Mouse (Mus musculus) midbrain, postnatal 0 days (tissue): ENCODE results near the gene Tnfaip8l1. TPM values are rescaled to one million over a fixed set of nuclear protein-coding genes. Genes with fewer than 3 reads are reported as not detected.

Source experiments
- ATAC-seq: fragments of 200-750 bp; cut with Nextera tagmentation; 2 replicates; pipeline ENCODE4 v1.8.0; 2017; ENCODE audit warnings: moderate number of reproducible peaks, mild to moderate bottlenecking, moderate TSS enrichment, moderate library complexity; ENCODE audit not compliant: low FRiP score
- DNase-seq: peaks from one replicate; pipeline ENCODE4 v3.0.0-alpha.2; 2015; ENCODE audit warnings: low spot score
- H3K27ac ChIP-seq: fragments of 300-500 bp; sonication (generic); 2 replicates; pipeline ENCODE4 v1.5.1; 2014; ENCODE audit warnings: low read depth, mild to moderate bottlenecking, low read length, mixed read lengths
- H3K27me3 ChIP-seq: fragments of 300-500 bp; sonication (generic); 2 replicates; pipeline ENCODE4 v1.6.1; 2014; ENCODE audit warnings: low read length, control low read depth, mixed read lengths; ENCODE audit not compliant: insufficient read depth
- H3K36me3 ChIP-seq: fragments of 300-500 bp; sonication (generic); 2 replicates; pipeline ENCODE4 v1.6.1; 2014; ENCODE audit warnings: low read length, control low read depth, mixed read lengths; ENCODE audit not compliant: insufficient read depth
- H3K4me1 ChIP-seq: fragments of 300-500 bp; sonication (generic); 2 replicates; pipeline ENCODE4 v1.6.1; 2014; ENCODE audit warnings: mild to moderate bottlenecking, control low read depth, antibody characterized with exemption, low read length, mixed read lengths; ENCODE audit not compliant: insufficient read depth
- H3K4me2 ChIP-seq: fragments of 300-500 bp; sonication (generic); 2 replicates; pipeline ENCODE4 v1.6.1; 2014; ENCODE audit warnings: low read depth, mild to moderate bottlenecking, low read length, mixed read lengths; ENCODE audit not compliant: poor library complexity, severe bottlenecking
- H3K4me3 ChIP-seq: fragments of 300-500 bp; sonication (generic); 2 replicates; pipeline ENCODE4 v1.5.1; 2014; ENCODE audit warnings: low read depth, mild to moderate bottlenecking, low read length, moderate library complexity
- H3K9ac ChIP-seq: fragments of 300-500 bp; sonication (generic); replicated peaks from 2 replicates; pipeline ENCODE4 v1.6.1; 2014; ENCODE audit warnings: mild to moderate bottlenecking, low read length, moderate library complexity, mixed read lengths; ENCODE audit not compliant: poor library complexity, severe bottlenecking
- H3K9me3 ChIP-seq: fragments of 300-500 bp; sonication (generic); 2 replicates; pipeline ENCODE4 v1.6.1; 2016; ENCODE audit warnings: low read length, control low read depth
- CTCF ChIP-seq: IDR thresholded peaks from 2 replicates; pipeline ENCODE4 v1.5.1; 2016; ENCODE audit warnings: antibody characterized with exemption, mild to moderate bottlenecking
- WGBS: fragments of 180-500 bp; shearing (Covaris S2); extraction: QIAGEN DNeasy Blood & Tissue Kit; methylation state at CpG from one replicate; pipeline ENCODE4 v1.1.7; 2014; 5-methylcytosine and 5-hydroxymethylcytosine counted together
- polyA plus RNA-seq: library from polyadenylated mRNA; unstranded; fragments of >200 nt; fragmentation: Nextera tagmentation; extraction: Ambion mirVana; gene quantifications from 2 replicates; pipeline ENCODE4 v1.2.1, GENCODE M21; 2015
- total RNA-seq: library from RNA; depleted of rRNA; stranded (reverse); fragments of >200 nt; gene quantifications from 2 replicates; pipeline ENCODE4 v1.2.3, GENCODE M21; 2014

Gene Tnfaip8l1
- total and polyA plus RNA-seq, 2 experiments from 2014 or later = 8.4 to 15.1 TPM

DNA sequence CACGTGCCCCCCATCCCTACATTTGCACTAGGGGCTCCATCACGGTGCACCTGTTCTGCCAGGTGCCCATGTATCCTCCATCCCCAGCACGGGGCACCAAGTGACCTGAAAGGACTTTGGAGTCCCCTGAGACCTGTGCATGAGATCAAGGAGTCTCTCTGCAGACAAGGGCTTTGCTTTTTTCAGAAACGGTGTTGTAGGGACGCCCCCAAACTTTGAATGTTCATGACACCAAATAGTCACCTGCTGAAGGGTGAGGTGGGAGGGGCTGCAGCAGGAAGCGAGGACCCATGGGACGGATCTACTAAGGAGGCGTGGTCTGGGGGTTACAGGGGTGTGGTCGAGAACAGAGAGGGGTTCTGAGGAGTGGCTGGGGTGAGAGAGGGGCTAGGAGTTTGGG is 14.0 kb upstream of the Tnfaip8l1 start:
- Histone ChIP-seq H3K27ac (no peak overlapping the region), H3K4me1 (peaks cover 12% of the 10 kb centered on the region; the same call in 1 of the 2 replicates), H3K27me3 (0 out of 2 replicates have a peak, but pooled peaks cover 7% of the 10 kb centered on the region), H3K9ac (peak overlapping the region; percentile 70), H3K36me3 (no peaks in the 10 kb centered on the region), H3K9me3 (no peaks in the 10 kb centered on the region), H3K4me2 (peak overlapping the region; percentile 86), H3K4me3 (peak overlapping the region; percentile 37)
- no peak for TF ChIP-seq CTCF
- DNase-seq (no peak), ATAC-seq (0 out of 2 replicates have a peak, but pooled peaks have one; percentile 4)
- 22% methylated on average over 9 of the region's 9 CpGs for WGBS

DNA sequence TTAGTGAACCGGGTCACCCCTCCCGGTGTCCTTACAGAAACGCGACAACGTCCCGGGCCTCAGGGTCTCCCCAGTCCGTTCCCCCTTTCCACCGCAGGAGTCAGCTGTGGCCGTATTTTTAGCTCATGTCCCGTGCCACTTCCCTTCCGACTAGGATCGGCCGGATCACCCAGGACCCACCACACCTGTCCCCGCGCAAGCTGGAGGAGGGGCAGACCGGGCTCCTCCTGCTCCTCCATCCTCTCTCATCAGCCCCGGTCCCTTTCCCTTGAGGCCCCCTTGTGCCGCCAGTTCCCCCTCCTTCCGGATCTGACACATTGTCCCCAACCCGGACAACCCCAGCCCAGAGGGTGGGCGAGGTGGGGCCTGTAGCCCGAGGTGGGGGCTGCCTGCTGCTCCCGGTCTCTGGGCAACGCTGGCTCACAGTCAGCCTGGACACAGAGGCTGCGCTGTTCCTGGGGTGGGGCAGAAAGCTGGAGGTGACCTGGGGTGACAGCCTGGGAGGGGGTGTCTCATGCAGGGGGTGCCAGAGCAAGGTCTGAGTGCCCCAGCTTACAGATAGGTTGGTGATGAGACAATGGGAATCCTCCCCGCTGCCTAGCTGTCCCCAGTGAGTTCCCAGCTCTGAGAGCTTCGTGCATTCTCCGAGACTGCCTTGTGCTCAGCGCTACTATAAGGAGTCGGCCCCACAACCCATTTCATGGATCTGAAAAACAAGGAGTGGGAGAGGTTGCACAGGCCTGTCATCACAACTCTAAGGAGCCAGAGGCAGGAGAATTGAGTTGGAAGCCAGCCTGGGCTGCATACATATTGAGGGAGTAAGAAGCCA is 13.3 kb upstream of the Tnfaip8l1 start:
- no peaks in the 10 kb centered on the region for H3K9me3 ChIP-seq
- peak overlapping the region; percentile 37 for H3K4me3 ChIP-seq
- ATAC-seq = peak; percentile 47
- 0 out of 2 replicates have a peak, but pooled peaks cover 7% of the 10 kb centered on the region for H3K27me3 ChIP-seq
- peak overlapping the region; percentile 70 for H3K9ac ChIP-seq
- H3K4me2 ChIP-seq = peak overlapping the region; percentile 86
- H3K27ac ChIP-seq = no peak overlapping the region
- H3K36me3 ChIP-seq = no peaks in the 10 kb centered on the region
- no peak for TF ChIP-seq CTCF
- DNase-seq = no peak
- peaks cover 12% of the 10 kb centered on the region; the same call in 1 of the 2 replicates for H3K4me1 ChIP-seq
- 1% methylated on average over 30 of the region's 30 CpGs for WGBS

GRCm38 (mm10) chr17:56149897-56150296 is 12.4 kb upstream of the Tnfaip8l1 start:
- 0 out of 2 replicates have a peak, but pooled peaks cover 7% of the 10 kb centered on the region for H3K27me3 ChIP-seq
- no peak overlapping the region for H3K9ac ChIP-seq

GRCm38 (mm10) chr17:56153643-56154042 is 8.6 kb upstream of the Tnfaip8l1 start:
- Histone ChIP-seq H3K27ac (no peak overlapping the region), H3K9ac (no peak overlapping the region), H3K9me3 (no peaks in the 10 kb centered on the region), H3K36me3 (no peaks in the 10 kb centered on the region), H3K4me2 (no peak overlapping the region), H3K4me3 (no peak overlapping the region), H3K4me1 (peaks cover 11% of the 10 kb centered on the region; the same call in 1 of the 2 replicates), H3K27me3 (0 out of 2 replicates have a peak, but pooled peaks cover 19% of the 10 kb centered on the region)
- DNase-seq (peak; percentile 80), ATAC-seq (no peak)
- TF ChIP-seq CTCF = no peak
- WGBS = 25% methylated on average over 9 of the region's 9 CpGs

More at GRCm38 (mm10) chr17:56149897-56150296, 12.4 kb upstream of the Tnfaip8l1 start:
- ATAC-seq (no peak), DNase-seq (no peak)
- peaks cover 12% of the 10 kb centered on the region; the same call in 1 of the 2 replicates for H3K4me1 ChIP-seq
- no peaks in the 10 kb centered on the region for H3K9me3 ChIP-seq
- H3K4me2 ChIP-seq = no peak overlapping the region
- H3K36me3 ChIP-seq = no peaks in the 10 kb centered on the region
- no peak overlapping the region for H3K4me3 ChIP-seq
- no peak for TF ChIP-seq CTCF
- 53% methylated on average over 2 of the region's 2 CpGs for WGBS
- no peak overlapping the region for H3K27ac ChIP-seq

DNA sequence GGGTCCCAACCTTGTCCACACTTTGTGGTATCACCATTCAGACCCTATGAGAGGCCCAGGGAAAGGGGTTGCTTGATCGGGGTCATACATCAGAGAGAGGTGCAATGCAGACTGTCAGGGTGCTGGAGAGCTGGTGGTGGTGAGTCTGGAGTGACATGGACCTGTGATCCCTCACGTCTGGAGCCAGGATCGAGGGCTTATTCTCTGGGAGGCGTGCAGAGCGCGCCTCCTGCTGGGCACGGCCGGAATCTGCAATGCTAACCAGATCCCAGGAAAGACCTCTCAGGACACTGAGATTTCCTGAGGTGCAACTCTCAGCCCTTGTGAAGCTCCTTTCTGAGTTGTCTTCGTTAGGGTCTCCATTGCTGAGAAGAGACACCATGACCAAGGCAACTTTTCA is 2.5 kb upstream of the Tnfaip8l1 start:
- Histone ChIP-seq H3K9me3 (no peaks in the 10 kb centered on the region), H3K27me3 (0 out of 2 replicates have a peak, but pooled peaks cover 20% of the 10 kb centered on the region), H3K4me3 (no peak overlapping the region), H3K4me2 (no peak overlapping the region), H3K4me1 (peaks cover 6% of the 10 kb centered on the region), H3K9ac (no peak overlapping the region), H3K36me3 (no peaks in the 10 kb centered on the region), H3K27ac (no peak overlapping the region)
- ATAC-seq (no peak), DNase-seq (peak; percentile 69)
- WGBS = 4% methylated on average over 9 of the region's 9 CpGs
- peak; percentile 84 for TF ChIP-seq CTCF
